Mouse (Mus musculus) brain, embryonic 14.5 days (tissue): ENCODE measurements around the gene Zbtb20.

Source experiments
- CTCF ChIP-seq: fragments of 200-500 bp; IDR thresholded peaks from 2 replicates; pipeline ENCODE4 v1.5.1; 2012; ENCODE audit warnings: inconsistent platforms, mild to moderate bottlenecking, moderate library complexity, borderline replicate concordance; ENCODE audit not compliant: insufficient read depth, insufficient read length; ENCODE audit errors: extremely low read depth
- POLR2A ChIP-seq: fragments of 200-500 bp; IDR thresholded peaks from 2 replicates; pipeline ENCODE4 v1.6.1; 2012; ENCODE audit warnings: mild to moderate bottlenecking, inconsistent platforms, borderline replicate concordance; ENCODE audit not compliant: poor library complexity, insufficient read depth, insufficient read length, severe bottlenecking; ENCODE audit errors: extremely low read depth

DNA sequence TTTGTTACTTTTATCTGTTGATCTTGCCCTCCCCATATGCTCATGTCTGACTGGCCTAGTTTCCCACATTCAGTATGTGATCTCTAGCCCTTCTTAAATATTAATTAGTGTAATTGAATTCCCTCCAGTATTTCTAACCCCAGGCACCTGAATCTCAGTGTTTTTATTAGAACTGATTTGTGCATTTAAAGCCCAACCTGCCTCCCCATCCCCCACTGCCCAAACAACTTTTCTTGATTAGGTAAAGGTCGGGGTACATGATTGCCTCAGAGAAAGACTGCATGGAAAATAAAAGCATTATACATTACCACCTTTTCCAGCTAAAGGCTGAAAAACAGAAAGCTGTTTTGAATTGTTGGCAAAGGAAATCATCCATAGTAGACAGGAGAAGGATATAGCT lies 383.8 kb downstream of the Zbtb20 start:
- TF ChIP-seq CTCF (no peak), POLR2A (no peak)
